Mouse (Mus musculus) stomach, embryonic 16.5 days (tissue): ENCODE measurements around the gene Muc5ac. TPM values are rescaled to one million over a fixed set of nuclear protein-coding genes. Genes with fewer than 3 reads are reported as not detected.

Source experiments
- ATAC-seq: fragments of 200-750 bp; cut with Nextera tagmentation; 2 replicates; pipeline ENCODE4 v1.8.0; 2017; ENCODE audit warnings: moderate number of reproducible peaks, moderate TSS enrichment; ENCODE audit not compliant: insufficient read depth, low FRiP score
- H3K27ac ChIP-seq: fragments of 300-500 bp; sonication (generic); 2 replicates; pipeline ENCODE4 v1.5.1; 2014; ENCODE audit warnings: low read length
- H3K27me3 ChIP-seq: fragments of 300-500 bp; sonication (generic); 2 replicates; pipeline ENCODE4 v1.6.1; 2014; ENCODE audit warnings: low read length, control low read depth, mixed read lengths; ENCODE audit not compliant: control insufficient read depth, insufficient read depth
- H3K36me3 ChIP-seq: fragments of 300-500 bp; sonication (generic); 2 replicates; pipeline ENCODE4 v1.6.1; 2014; ENCODE audit warnings: low read length; ENCODE audit not compliant: control insufficient read depth, insufficient read depth
- H3K4me1 ChIP-seq: fragments of 300-500 bp; sonication (generic); 2 replicates; pipeline ENCODE4 v1.6.1; 2014; ENCODE audit warnings: low read length, control low read depth, mixed read lengths; ENCODE audit not compliant: control insufficient read depth, insufficient read depth
- H3K4me2 ChIP-seq: fragments of 300-500 bp; sonication (generic); 2 replicates; pipeline ENCODE4 v1.6.1; 2014; ENCODE audit warnings: low read depth, low read length, mixed read lengths
- H3K4me3 ChIP-seq: fragments of 300-500 bp; sonication (generic); replicated peaks from 2 replicates; pipeline ENCODE4 v1.5.1; 2014; ENCODE audit warnings: mild to moderate bottlenecking, low read length
- H3K9ac ChIP-seq: fragments of 300-500 bp; sonication (generic); 2 replicates; pipeline ENCODE4 v1.6.1; 2014; ENCODE audit warnings: low read length
- H3K9me3 ChIP-seq: fragments of 300-500 bp; sonication (generic); replicated peaks from 2 replicates; pipeline ENCODE4 v1.6.1; 2016; ENCODE audit warnings: low read length, control low read depth; ENCODE audit not compliant: control insufficient read depth
- WGBS: fragments of 180-500 bp; shearing (Covaris S2); extraction: QIAGEN DNeasy Blood & Tissue Kit; methylation state at CpG from one replicate; pipeline ENCODE4 v1.1.7; 2014; 5-methylcytosine and 5-hydroxymethylcytosine counted together
- polyA plus RNA-seq: library from polyadenylated mRNA; unstranded; fragments of >200 nt; fragmentation: Nextera tagmentation; extraction: Ambion mirVana; gene quantifications from 2 replicates; pipeline ENCODE4 v1.2.1, GENCODE M21; 2015

Muc5ac gene
- polyA plus RNA-seq, 1 experiment from 2014 or later, result 2.4 TPM

- H3K27ac ChIP-seq, result no peak overlapping the region
- no peaks in the 10 kb centered on the region for H3K36me3 ChIP-seq
- H3K4me2 ChIP-seq, result no peak overlapping the region
- H3K9ac ChIP-seq, result no peak overlapping the region
- peaks cover 15% of the 10 kb centered on the region for H3K4me1 ChIP-seq
- no peaks in the 10 kb centered on the region for H3K9me3 ChIP-seq
- no peak for ATAC-seq
- WGBS, result 71% methylated on average over 3 of the region's 3 CpGs
- no peak overlapping the region for H3K4me3 ChIP-seq
- no peaks in the 10 kb centered on the region for H3K27me3 ChIP-seq
These were observed 29.5 kb downstream of the Muc5ac start for GRCm38 (mm10) chr7:141818267-141818666.

- Histone ChIP-seq H3K4me2 (no peak overlapping the region), H3K4me3 (no peak overlapping the region), H3K9ac (no peak overlapping the region), H3K4me1 (peaks cover 17% of the 10 kb centered on the region), H3K27ac (peak overlapping the region; percentile 64; the same call in 1 of the 2 replicates), H3K27me3 (no peaks in the 10 kb centered on the region), H3K36me3 (no peaks in the 10 kb centered on the region), H3K9me3 (no peaks in the 10 kb centered on the region)
- ATAC-seq, result no peak; the same call in 1 of the 2 replicates
- WGBS, result 27% methylated on average over 4 of the region's 4 CpGs
These were observed 34.0 kb downstream of the Muc5ac start for GRCm38 (mm10) chr7:141822582-141823261.

GRCm38 (mm10) chr7:141823699-141824098, 34.9 kb downstream of the Muc5ac start:
- 65% methylated on average over 6 of the region's 6 CpGs for WGBS
- Histone ChIP-seq H3K9me3 (no peaks in the 10 kb centered on the region), H3K27me3 (no peaks in the 10 kb centered on the region), H3K4me2 (no peak overlapping the region), H3K4me3 (no peak overlapping the region), H3K36me3 (no peaks in the 10 kb centered on the region), H3K4me1 (peaks cover 17% of the 10 kb centered on the region), H3K27ac (peak overlapping the region; percentile 64), H3K9ac (no peak overlapping the region)
- peak; percentile 61 for ATAC-seq

GRCm38 (mm10) chr7:141824398-141824797, 35.6 kb downstream of the Muc5ac start:
- H3K27me3 ChIP-seq, result no peaks in the 10 kb centered on the region
- H3K4me1 ChIP-seq, result peaks cover 17% of the 10 kb centered on the region
- no peak overlapping the region for H3K9ac ChIP-seq
- H3K27ac ChIP-seq, result peak overlapping the region; percentile 64
- H3K9me3 ChIP-seq, result no peaks in the 10 kb centered on the region
- no peaks in the 10 kb centered on the region for H3K36me3 ChIP-seq
- no peak overlapping the region for H3K4me3 ChIP-seq
- peak; percentile 39; the same call in 1 of the 2 replicates for ATAC-seq
- no peak overlapping the region for H3K4me2 ChIP-seq
- 60% methylated on average over 9 of the region's 9 CpGs for WGBS

- Histone ChIP-seq H3K9me3 (no peaks in the 10 kb centered on the region), H3K9ac (no peak overlapping the region), H3K27me3 (no peaks in the 10 kb centered on the region), H3K4me2 (no peak overlapping the region), H3K27ac (no peak overlapping the region), H3K4me1 (no peaks in the 10 kb centered on the region), H3K4me3 (no peak overlapping the region), H3K36me3 (no peaks in the 10 kb centered on the region)
- 70% methylated on average over 7 of the region's 7 CpGs for WGBS
- ATAC-seq, result no peak
These were observed 47.2 kb downstream of the Muc5ac start for GRCm38 (mm10) chr7:141835941-141836340.

GRCm38 (mm10) chr7:141836423-141836822, 47.7 kb downstream of the Muc5ac start:
- ATAC-seq, result no peak
- 72% methylated on average over 8 of the region's 8 CpGs for WGBS
- H3K4me1 ChIP-seq, result no peaks in the 10 kb centered on the region

GRCm38 (mm10) chr7:141838779-141839178, 50.0 kb downstream of the Muc5ac start, which contains the start of gene Muc5b:
Muc5b (plus strand) TSS chr7:141839070.
- no peaks in the 10 kb centered on the region for H3K27me3 ChIP-seq
- no peak within 1 kb of the TSS for H3K27ac ChIP-seq
- peak; percentile 81 for ATAC-seq
- no peak within 1 kb of the TSS for H3K4me2 ChIP-seq
- no peaks in the 10 kb centered on the region for H3K9me3 ChIP-seq
- H3K4me1 ChIP-seq, result no peaks in the 10 kb centered on the region
- no peak within 1 kb of the TSS for H3K4me3 ChIP-seq
- H3K36me3 ChIP-seq, result no peaks in the 10 kb centered on the region
- H3K9ac ChIP-seq, result no peak within 1 kb of the TSS
- WGBS, result 45% methylated on average over 5 of the region's 5 CpGs

More at GRCm38 (mm10) chr7:141836423-141836822, 47.7 kb downstream of the Muc5ac start:
- Histone ChIP-seq H3K9ac (no peak overlapping the region), H3K4me2 (no peak overlapping the region), H3K4me3 (no peak overlapping the region), H3K27me3 (no peaks in the 10 kb centered on the region), H3K27ac (no peak overlapping the region), H3K9me3 (no peaks in the 10 kb centered on the region), H3K36me3 (no peaks in the 10 kb centered on the region)

GRCm38 (mm10) chr7:141840354-141840753, 51.6 kb downstream of the Muc5ac start:
- no peaks in the 10 kb centered on the region for H3K36me3 ChIP-seq
- no peak overlapping the region for H3K9ac ChIP-seq
- H3K4me3 ChIP-seq, result no peak overlapping the region
- no peaks in the 10 kb centered on the region for H3K4me1 ChIP-seq
- no peak for ATAC-seq
- 83% methylated on average over 10 of the region's 10 CpGs for WGBS
- H3K9me3 ChIP-seq, result no peaks in the 10 kb centered on the region
- no peaks in the 10 kb centered on the region for H3K27me3 ChIP-seq
- no peak overlapping the region for H3K4me2 ChIP-seq
- H3K27ac ChIP-seq, result no peak overlapping the region

GRCm38 (mm10) chr7:141861046-141861445, 72.3 kb downstream of the Muc5ac start:
- H3K9me3 ChIP-seq, result no peaks in the 10 kb centered on the region
- H3K4me1 ChIP-seq, result no peaks in the 10 kb centered on the region
- H3K27me3 ChIP-seq, result no peaks in the 10 kb centered on the region
- ATAC-seq, result no peak
- no peak overlapping the region for H3K27ac ChIP-seq
- H3K36me3 ChIP-seq, result no peaks in the 10 kb centered on the region
- H3K4me2 ChIP-seq, result no peak overlapping the region
- H3K4me3 ChIP-seq, result no peak overlapping the region
- WGBS, result 81% methylated on average over 4 of the region's 4 CpGs
- no peak overlapping the region for H3K9ac ChIP-seq
